Mouse (Mus musculus): Measurements from ENCODE around the gene Apaf1.
A peak's percentile ranks its signal among the peaks of the same experiment; 100 is the strongest.

Gene Apaf1

GRCm38 (mm10) chr10:90974084-90974483, 108.5 kb downstream of the Apaf1 start:
- no peak for DNase-seq

- DNase-seq, result no peak
Measured at GRCm38 (mm10) chr10:90970560-90970959, 112.0 kb downstream of the Apaf1 start.

GRCm38 (mm10) chr10:90969355-90970174, 113.0 kb downstream of the Apaf1 start:
- peak; percentile 33 for DNase-seq

- DNase-seq, result no peak
Measured at GRCm38 (mm10) chr10:90968247-90968646, 114.3 kb downstream of the Apaf1 start.

GRCm38 (mm10) chr10:90966821-90967220, 115.7 kb downstream of the Apaf1 start:
- peak; percentile 64 for DNase-seq

- no peak for DNase-seq
Measured at GRCm38 (mm10) chr10:90965671-90966315, 116.8 kb downstream of the Apaf1 start.

GRCm38 (mm10) chr10:90964511-90964910, 118.1 kb downstream of the Apaf1 start:
- no peak for DNase-seq

- DNase-seq, result peak; percentile 47
Measured at GRCm38 (mm10) chr10:90960374-90960773, 122.2 kb downstream of the Apaf1 start.

GRCm38 (mm10) chr10:90953821-90954220, 128.7 kb downstream of the Apaf1 start:
- DNase-seq, result no peak

- no peak for DNase-seq
Measured at GRCm38 (mm10) chr10:90953103-90953709, 129.4 kb downstream of the Apaf1 start.

GRCm38 (mm10) chr10:90947608-90948373, 134.8 kb downstream of the Apaf1 start:
- no peak for DNase-seq

- DNase-seq, result no peak
Measured at GRCm38 (mm10) chr10:90947043-90947442, 135.5 kb downstream of the Apaf1 start.

- DNase-seq, result peak; percentile 43
Measured at GRCm38 (mm10) chr10:90942001-90942700, 140.4 kb downstream of the Apaf1 start.

- DNase-seq, result no peak
Measured at GRCm38 (mm10) chr10:90940521-90941520, 141.7 kb downstream of the Apaf1 start.
